Mouse (Mus musculus) cerebellum, postnatal 36 days (tissue): ENCODE results near the gene Ccdc162.

Experiments used
- DNase-seq, 2 experiments: peaks; one replicate each; pipeline ENCODE4 v3.0.0; 2021 to 2022; ENCODE audit warnings: mixed read lengths in 2 of 2

Gene Ccdc162

DNA sequence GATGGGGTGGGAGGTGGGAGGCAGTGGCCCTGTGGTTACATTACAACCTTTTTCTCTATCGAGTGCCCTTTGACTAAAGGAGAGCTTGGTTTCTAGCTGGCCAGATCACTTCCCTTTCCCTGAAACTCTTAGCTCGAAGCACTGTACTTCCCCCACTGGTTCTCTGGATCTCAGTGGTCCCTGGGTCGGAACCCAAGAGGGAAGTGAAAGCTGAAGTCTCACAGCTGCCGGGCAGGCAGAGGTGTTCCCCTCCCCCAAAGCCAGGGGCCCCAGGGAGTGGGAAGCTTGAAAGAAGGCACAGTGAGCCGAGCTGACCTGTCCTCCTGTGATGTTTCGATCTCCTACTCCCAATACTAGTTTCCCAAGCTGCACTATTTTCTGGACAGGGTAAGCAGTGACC, 143.2 kb downstream of the Ccdc162 start:
- no peak for DNase-seq

DNA sequence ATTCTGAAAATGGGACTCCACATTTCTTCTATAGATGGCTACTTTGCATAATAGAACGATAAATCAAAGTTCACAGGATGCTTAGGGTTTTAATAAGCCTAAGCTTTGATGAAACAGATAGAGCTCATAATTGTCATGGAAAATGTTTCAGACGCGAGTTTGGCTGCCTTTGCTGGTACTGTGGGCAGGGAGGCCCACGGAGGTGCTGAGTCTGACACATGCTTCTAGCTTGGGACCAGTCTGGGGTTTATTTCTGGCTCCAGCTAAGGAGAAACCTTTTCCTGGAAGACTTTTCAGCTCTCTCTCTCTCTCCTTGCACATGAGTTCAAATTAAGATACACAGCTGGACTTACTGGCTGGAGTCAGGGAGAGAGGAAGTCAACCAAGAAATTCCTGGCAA, 144.2 kb downstream of the Ccdc162 start:
- DNase-seq: no peak

DNA sequence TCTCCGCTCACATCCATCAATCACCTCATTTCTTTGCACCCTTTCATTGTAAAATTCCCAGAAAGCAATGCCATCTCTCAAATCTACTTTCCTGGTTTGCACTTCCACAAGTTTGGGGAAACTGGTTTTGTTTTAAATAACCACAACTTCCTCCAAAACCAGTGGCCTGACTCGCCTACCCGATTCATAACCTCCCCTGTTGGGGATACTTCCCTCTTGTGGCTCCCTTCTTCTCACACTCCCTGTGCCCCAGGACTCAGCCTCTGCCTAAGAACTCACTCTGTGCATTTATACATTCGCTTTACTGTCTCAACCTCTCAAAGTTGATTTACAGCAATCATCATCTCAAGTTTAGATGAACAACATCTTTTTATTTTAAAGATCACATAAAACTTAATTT, 145.4 kb downstream of the Ccdc162 start:
- DNase-seq: no peak

DNA sequence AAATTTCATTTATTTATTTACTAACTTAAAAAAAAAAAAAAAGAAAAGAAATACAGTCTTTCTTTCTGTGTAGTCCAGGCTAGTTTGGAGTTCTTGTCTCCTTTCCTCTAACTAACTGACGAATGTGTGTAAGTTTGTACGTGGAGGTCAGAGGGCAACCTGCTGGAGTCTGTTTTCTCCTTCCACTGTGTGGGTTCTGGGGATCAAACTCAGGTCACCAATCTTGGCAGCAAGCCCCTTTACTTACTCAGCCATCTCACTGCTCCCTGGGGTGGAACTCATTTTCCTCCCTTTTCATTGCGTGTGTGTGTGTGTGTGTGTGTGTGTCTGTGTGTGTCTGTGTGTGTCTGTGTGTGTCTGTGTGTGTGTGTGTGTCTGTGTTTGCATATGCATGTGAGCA, 148.1 kb downstream of the Ccdc162 start:
- no peak for DNase-seq

DNA sequence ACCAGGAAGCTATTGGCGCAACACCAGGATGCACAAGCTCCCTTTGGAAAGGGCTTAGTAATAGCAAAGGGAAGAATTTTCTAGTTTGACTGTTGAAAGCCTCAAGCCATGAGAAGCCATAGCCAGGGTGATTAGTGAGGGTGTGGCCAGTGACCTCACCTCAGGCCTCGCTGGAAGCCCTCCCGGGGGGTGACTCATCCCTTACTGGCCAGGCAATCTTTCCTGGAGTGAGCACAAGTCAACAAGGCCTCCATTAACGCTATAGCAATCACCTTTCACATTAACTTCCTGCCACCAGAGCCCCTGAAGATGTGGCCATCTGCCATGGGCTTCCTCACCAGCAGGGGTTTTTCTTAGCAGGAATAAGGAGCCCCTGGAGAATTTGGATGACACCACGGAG, 151.3 kb downstream of the Ccdc162 start:
- DNase-seq: no peak

DNA sequence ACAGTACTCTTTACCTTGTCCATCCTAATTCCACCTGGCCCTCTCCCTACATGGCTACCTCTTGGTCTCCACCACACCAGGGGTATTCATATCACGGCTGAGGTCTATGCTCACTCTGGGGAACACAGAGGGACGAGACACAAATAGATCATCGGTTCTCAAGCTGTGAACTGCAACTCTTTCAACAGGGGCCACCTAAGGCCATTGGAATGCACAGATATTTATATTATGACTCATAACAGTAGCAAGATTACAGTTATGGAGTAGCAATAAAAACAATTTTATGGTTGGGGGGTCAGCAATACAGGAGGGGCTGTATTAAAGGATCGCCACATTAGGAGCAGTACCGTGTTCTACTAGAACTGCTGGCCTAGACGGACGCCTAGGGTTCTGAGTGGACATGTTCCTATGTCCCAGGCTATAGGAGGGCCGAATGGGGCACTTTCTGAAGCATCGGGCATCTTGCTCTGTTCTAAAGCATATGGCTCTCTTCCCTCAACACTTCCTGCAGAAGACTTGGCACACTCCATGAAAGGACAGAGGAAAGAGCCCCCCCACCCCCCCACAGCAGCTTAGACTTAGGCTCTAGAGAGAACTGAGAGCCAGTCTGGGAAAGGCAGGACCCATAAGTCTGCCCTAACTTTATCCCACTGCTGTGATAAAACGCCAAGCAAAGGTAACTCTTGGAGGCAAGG, 154.6 kb downstream of the Ccdc162 start:
- no peak for DNase-seq

DNA sequence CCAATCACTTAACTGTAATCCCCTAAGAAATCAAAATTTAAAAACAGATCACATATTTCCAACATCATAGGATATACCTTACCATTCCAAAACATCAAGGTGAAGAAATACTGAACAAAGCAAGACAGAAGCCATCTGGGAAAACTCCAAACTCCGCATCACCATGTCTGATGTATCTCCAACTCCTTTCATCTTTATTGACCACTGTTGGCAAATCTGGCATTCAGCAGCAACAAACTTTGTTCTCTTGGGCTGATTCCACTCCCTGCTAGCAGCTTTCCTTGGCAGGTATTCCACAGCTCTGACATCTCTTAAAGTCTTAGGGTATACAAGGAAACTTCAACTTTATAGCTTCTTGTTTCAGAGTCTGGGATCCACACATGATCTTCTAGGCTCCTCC, 158.0 kb downstream of the Ccdc162 start:
- DNase-seq: no peak

DNA sequence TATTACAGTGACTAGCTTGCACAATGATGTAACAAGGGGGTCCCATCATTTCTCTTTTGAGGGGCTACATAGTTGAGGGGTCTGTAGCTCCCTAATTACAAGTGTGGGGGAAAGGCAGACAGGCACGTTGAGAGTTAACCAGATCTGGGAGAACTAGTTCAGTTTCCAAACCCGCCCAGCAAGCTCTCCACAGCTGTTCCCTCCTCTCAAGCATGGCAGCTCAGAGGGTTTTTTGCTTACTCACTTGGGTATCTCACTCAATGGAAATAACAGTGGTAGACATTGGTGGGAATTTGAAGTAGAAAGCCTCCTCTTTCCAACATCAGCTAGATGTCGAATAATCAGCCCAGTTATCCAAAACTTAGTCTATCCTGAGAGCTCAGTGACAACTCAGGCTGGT, 161.4 kb downstream of the Ccdc162 start:
- DNase-seq: no peak

DNA sequence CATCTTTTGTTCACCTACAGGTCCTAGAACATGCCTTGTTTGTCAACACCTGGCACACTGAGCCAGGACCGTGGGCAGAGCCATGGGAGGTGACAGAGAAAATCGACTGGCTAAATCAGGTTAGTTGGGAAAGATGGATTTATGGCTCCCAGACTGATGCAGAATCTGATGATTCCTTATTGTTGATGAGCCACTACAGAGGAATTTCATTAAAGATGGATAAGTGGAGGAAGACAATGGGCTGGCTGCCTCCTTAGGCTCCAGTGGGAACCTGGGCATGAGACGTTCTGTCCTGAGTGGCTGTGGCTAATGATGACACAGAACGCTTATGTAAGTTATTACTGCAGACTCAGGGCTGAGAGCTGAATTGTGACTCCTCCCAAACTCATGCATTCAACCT, 162.7 kb downstream of the Ccdc162 start:
- no peak for DNase-seq

DNA sequence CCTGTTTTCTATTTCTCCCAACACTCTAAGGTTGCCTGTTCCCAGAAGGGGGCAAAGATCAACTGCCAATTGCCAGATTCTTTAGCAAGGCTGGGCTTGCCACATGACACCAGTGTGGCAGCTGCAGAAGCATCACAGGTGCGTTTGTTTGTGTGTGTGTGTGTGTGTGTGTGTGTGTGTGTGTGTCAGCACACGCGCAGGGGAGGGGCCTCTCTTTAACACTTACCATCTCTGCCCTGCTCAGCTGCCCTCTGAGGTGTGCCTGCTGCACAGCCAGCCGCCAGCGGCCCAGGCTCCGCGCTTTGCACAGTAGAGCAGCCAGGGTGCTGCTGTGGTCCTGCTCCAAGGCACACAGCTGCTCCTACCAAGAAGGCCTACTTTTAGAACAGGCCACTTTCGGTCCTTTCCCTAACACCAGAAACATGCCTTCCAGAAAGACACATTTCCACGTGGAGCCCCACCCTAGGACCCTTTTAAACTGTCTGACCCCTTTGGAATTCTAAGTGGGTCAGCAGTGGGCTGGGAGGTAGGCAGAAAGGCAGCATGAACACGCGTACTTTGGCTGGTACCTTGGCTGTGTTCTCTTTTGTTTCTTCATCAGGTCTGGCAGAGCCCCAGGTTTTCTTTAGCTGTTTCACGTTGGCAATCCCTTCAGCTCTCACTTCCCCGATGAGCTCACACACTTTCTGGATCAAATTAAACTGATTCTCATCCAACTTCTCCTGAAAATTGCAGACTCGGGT, 163.4 kb downstream of the Ccdc162 start:
- DNase-seq: peak in 1 of 2 experiments; percentile 20

DNA sequence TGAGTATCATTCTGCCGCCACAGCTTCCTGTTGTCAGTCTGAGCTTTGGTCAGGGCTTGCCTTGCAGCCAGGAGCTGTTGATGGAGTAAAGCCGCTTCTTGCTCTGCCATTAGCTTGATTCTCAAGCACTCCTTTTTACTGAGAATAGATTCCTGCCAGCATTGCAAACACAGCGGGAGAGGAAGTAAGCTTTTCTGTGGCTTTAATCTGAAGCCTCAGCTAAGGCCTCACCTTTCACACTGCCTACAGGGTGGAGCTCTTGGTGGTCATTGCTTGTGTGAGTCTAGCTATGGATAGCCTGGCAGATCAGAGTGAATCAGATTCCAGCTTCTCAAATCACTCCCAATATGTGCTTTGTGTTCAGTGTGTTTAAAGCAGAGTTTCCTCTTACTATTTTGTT, 164.1 kb downstream of the Ccdc162 start:
- DNase-seq: no peak

DNA sequence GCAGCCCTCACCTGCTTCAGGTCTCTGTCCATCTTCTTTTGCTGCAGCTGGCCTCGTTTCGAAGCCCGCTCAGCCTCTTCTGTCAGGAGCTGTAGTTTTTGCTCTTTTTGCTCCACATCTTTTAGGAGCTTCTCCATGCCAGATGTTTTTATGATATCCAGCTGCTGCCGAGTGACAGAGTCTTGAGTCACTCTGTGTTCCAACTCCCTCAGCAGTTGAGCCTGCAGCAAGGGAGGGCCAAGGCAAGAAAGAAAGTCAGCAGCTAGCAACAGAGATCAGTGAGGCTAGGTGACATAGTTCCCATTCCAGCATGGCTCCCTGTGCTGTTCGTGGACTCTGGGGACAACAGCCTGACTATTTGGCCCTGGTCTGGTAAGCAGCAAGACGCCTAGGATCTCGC, 165.7 kb downstream of the Ccdc162 start:
- DNase-seq: no peak

DNA sequence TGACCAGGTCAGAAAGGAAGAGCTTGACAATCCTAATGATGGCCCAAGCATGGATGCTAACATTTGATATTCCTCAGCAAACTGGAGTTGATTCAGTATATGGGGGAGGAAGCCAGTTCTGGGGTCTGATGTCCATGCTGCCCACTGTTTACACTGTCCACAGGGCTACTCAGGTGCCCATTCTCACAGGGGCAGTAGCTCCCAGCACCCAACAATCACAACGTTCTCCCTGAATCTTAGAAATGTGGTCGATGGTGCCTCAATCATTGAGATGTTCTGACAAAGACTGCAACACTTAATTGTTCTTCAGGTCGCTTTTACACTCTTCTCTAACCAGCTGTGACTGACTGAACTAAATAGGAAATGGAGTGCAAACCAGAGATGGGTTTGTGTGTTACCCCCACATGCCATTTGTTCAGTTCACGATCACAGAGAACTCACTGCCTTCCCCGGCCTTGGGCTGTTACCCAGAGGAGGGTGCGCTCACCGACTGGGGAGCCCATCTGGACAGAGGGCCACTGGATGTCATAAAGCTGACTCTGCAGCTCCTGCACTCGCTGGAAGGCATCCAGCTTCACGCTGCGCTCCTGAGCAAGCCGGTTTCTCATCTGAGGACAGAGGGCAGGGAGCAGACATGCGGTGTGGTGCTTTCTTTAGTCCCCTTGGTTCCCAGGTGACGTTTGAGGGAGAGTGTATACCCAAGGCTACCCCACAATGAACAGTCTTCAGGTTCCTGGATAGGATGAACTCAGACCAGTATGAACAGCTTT, 169.9 kb downstream of the Ccdc162 start:
- DNase-seq: peak in 1 of 2 experiments; percentile 25

DNA sequence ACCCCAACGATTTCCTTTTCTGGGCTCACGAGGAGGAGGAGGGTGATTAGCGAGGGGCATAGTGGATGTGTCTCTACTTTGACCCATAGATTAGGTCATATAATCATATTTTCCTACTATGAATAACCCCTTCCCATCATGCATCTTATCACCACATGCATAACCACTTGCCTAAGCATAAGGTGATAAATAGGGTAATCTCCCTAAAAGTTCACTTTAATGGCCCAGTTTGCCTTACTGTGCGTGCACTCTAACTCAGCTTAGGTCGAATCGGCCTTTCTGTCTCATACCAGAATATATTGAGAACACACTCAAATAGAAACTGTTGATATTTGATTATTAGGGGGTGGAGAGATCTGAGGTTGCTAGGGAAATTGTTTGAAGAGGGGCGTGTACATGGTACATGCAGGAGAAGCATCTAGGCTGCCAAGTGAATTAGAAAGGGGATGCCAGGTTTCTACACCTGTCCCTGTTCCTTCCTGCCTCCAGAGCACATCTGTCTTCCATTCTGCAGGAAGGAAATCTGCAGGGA, 171.1 kb downstream of the Ccdc162 start:
- no peak for DNase-seq

DNA sequence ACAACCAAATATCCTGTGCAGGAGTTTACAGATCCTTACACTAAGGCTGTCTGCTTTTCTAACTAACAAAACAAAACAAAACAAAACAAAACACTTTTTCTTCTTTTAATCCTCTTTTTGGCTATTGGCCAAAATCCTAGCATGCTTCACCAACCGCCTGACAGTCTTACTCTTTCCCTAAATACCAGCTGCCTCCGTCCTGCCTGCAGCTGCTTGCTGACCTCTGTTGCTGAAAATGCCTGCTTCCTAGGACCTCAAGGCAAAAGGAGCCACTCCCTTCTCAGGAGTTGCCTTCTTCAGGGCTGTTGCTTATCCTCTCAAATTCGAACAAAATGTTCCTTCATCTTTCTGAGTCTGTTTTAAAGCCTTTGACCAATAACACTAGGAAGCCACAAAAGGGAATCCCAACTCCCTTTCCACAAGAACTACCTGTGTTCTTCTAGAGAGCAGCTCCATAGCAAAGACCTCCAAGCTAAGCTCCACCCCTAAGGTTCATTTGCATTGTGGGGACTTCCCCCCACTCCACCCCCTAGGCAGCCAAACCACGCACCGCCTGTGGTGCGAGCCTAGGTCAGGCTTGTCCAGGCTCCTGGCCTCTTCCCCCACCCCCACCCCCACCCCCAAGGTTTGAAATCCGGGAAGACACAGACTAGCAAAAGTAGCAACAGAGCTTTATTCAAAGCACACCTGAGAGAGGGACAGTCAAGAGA, 171.8 kb downstream of the Ccdc162 start:
- no peak for DNase-seq

DNA sequence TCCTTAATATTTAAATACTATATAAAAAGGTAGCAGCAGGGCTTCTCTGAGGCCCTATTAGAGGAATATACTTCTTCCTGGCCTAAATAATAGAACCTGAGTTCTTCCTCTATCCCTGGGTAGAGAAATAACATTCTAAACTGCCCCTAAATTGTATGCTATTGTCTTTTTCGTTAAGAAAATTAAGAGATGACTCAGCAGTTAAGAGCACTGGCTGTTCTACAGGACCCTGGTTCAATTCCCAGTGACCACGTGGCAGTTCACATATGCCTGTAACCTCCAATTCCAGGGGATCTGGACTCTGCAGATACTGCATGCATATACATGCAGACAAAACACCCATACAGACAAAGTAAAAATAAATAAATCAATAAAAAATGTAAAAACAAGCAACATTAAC, 172.6 kb downstream of the Ccdc162 start:
- no peak for DNase-seq

DNA sequence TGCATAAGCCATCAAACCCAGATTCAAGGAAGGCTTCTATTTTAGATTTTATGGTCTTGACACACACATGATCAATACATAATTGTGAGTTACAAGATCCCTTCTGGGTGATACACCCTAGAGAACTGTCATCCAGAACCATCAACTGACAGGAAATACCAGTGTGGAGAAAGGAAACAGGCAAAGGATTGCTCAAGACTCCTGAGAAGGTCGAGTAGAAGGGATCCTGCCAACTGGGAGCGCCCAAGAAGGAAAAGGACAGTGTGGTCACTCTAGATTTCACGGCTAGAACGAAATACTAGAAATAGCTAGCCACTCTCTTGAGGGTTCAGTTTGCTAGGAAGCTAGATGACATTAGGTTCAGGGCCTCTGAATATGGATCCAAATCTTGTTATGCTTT, 173.0 kb downstream of the Ccdc162 start:
- no peak for DNase-seq

DNA sequence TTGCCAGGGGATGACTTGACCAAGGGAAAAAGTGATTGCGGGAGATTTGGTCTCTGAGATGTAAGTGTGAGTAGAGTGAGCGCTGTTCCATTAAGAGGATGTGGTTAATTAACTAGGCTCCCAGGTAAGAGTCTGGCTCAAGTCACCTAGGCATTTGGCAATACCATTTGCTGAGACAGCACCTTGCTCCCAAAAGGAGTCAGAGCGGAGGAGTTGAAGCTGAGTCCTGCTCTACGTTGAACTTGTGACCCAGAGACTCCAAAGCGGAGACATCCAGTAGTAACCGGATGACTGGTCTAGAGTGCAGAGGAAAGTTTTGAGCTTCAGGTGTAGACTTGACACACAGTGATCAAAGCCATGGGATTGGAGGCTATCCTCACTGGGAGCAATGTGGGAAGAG, 174.4 kb downstream of the Ccdc162 start:
- DNase-seq: no peak

DNA sequence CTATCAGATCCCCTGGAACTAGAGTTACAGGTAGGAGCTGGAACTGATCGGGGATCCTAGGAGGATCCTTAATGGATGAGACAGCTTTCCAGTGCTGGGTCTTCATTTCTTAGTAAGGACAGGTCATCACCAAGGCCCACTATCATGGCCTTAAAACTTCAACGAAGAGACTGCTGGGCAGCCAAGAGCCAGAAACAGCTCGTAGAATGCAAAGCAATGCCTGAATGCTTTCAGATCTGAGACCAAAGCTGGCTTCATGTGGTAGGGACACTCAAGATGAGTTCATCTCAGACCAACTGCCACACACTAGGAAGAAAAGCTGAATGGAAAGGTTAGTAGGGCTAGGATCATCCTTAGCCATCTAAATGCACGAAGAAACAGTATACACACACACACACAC, 177.4 kb downstream of the Ccdc162 start:
- no peak for DNase-seq

DNA sequence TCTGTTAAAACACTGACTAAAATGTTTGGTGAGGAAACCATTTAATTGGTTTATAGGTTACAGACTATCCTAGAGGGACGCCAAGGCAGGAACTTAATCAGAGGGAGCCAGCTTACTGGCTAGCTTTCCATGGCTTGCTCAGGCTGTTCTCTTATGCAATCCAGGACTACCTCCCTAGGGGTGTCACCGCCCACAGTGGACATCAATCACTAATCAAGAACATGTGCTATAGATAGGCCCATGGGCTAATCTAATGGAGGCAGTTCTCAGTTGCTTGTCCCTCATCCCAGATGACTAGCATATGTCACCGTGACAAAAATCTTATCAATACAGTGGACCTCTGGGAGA, 178.5 kb downstream of the Ccdc162 start:
- DNase-seq: no peak

DNA sequence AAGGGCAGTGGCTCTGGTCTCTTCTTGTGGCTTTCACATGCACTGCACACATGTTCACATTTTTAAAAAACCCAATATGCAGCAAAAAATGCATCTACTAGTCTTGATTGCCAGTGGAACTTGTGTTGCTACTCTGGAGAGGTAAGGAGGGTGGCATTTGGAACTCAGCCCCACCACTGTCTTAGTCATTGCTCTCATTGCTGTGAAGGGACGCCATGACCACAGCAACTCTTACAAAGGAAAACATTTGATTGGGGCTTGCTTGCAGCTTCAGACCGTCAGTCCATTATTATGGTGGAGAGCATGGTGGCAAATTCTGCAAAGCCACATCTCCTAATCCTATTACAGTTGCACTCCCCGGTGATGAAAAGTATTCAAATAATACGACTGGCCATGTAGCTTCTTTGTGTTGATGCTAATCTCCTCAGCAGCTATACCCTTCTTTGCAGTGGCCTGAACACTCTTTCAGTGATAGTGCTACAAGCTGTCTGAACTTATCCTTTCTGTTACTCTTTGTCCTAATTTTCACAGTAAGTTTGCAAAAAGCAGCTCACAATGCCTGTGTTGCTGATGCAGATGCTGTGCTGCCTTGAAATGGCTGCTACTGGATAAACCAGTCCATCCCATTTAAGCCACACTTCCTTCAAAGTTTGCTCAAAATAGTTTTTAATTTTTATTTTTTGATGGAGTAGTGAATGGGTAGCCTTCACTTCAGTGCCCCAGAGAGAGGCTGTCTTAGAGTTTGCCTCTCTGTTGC, 179.0 kb downstream of the Ccdc162 start:
- no peak for DNase-seq

DNA sequence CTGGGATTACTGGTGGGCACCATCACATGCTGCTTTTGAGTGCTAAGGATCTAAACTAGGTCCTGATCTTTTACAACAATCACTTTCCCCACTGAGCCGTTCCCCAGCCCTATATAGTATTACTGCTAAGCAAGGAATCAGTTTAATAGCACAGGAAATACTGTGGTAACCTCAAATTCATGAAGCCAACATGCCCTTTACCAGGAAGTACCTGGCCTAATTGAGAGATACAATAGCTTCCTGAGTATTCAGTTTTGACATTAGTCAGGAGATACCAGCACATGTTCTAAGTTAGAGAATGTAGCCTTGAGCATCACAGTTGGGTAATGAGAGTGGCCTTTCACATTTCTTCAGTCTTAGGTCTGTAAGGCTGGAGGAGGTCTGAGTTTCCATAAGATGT, 179.7 kb downstream of the Ccdc162 start:
- DNase-seq: no peak
